Mouse (Mus musculus): Measurements from ENCODE around the gene Prss35. TPM values are rescaled to one million over a fixed set of nuclear protein-coding genes. Genes with fewer than 3 reads are reported as not detected.

Prss35 gene
- polyA plus RNA-seq, 1 experiment, result 3.8 TPM

DNA sequence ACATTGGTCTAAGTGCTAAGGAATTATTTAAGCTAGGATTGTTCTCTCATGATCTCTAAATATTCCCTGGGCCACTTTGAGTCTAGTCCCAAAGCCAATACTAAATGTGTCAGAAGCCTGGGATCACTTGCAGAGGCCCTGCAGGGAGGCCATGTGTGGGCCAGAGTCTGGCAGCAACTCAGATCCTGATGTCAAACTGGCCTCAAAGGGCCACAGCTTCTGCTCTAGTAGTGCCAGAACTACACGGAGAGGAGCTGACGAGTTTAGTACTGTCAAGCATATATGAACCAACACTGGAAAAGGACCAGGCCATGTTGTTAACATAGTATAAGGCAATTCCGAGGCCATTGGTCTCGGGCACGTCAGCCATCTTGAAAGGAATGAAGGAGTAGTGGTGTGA, 54.7 kb downstream of the Prss35 start:
- TF ChIP-seq POLR2A (IDR thresholded peaks at IDR 0.05; ENCODE audit: control insufficient read depth, low read depth, low read length), result no peak
- TF ChIP-seq CTCF (IDR thresholded peaks at IDR 0.05; ENCODE audit: control insufficient read depth, insufficient read depth, insufficient replicate concordance, low read depth, low read length), result no peak
- no peak overlapping the region for H3K27ac ChIP-seq (ENCODE audit: control insufficient read depth, insufficient read depth, low read depth, low read length)
- no peak overlapping the region for H3K4me3 ChIP-seq (ENCODE audit: control insufficient read depth, low read depth, low read length)
- H3K36me3 ChIP-seq (ENCODE audit: control insufficient read depth, insufficient read depth, low read length), result no peaks in the 10 kb centered on the region
- no peaks in the 10 kb centered on the region for H3K27me3 ChIP-seq (ENCODE audit: control insufficient read depth, insufficient read depth, low read length)
- H3K4me1 ChIP-seq (ENCODE audit: control insufficient read depth, insufficient read depth, low read length), result no peaks in the 10 kb centered on the region

DNA sequence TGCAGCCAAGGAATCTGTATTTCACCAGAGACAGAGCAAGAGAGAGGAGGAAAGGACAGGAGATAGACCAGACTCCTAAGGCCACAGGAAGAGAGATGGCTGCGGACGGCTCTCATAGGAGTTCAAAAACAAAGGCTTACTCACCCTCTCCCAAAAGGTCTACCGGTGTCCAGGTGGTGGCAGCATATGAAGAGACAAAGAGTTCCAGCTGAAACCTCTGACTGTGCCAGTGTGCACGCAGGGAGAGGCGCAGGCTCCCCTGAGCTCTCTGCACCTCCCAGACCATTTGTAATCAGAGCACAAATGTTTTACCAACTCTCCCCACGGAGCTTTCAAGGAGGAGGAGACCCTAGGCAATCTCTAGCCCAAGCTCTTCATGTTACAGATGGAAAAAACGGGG, 55.2 kb downstream of the Prss35 start:
- TF ChIP-seq CTCF (IDR thresholded peaks at IDR 0.05; ENCODE audit: control insufficient read depth, insufficient read depth, insufficient replicate concordance, low read depth, low read length), result no peak
- TF ChIP-seq POLR2A (IDR thresholded peaks at IDR 0.05; ENCODE audit: control insufficient read depth, low read depth, low read length), result no peak
- H3K27ac ChIP-seq (ENCODE audit: control insufficient read depth, insufficient read depth, low read depth, low read length), result no peak overlapping the region

DNA sequence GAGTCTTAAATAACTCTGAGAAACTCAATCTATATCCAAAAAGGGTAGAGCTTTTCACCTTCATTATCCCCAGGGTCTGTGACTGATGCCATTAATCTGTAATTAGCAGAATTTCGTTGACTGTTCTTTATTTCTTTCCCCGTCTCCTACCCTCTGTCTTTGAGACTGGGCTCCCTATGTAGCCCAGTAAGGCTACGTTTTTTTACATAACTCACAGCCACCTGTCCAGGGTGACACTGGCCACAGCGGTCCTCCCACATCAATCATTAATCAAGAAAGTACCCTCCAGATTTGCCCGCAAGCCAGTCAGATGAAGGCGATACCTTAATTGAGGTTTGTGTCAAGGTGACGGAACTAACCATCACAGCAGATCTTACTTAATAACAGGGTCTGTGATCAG, 55.6 kb downstream of the Prss35 start:
- Histone ChIP-seq H3K36me3 (ENCODE audit: control insufficient read depth, insufficient read depth, low read length) (no peaks in the 10 kb centered on the region), H3K4me3 (ENCODE audit: control insufficient read depth, low read depth, low read length) (no peak overlapping the region), H3K27ac (ENCODE audit: control insufficient read depth, insufficient read depth, low read depth, low read length) (no peak overlapping the region), H3K27me3 (ENCODE audit: control insufficient read depth, insufficient read depth, low read length) (no peaks in the 10 kb centered on the region), H3K4me1 (ENCODE audit: control insufficient read depth, insufficient read depth, low read length) (no peaks in the 10 kb centered on the region)
- no peak for TF ChIP-seq POLR2A (IDR thresholded peaks at IDR 0.05; ENCODE audit: control insufficient read depth, low read depth, low read length)
- TF ChIP-seq CTCF (IDR thresholded peaks at IDR 0.05; ENCODE audit: control insufficient read depth, insufficient read depth, insufficient replicate concordance, low read depth, low read length), result no peak

More for the DNA sequence above, 55.2 kb downstream of the Prss35 start:
- H3K27me3 ChIP-seq (ENCODE audit: control insufficient read depth, insufficient read depth, low read length), result no peaks in the 10 kb centered on the region
- H3K4me1 ChIP-seq (ENCODE audit: control insufficient read depth, insufficient read depth, low read length), result no peaks in the 10 kb centered on the region
- H3K36me3 ChIP-seq (ENCODE audit: control insufficient read depth, insufficient read depth, low read length), result no peaks in the 10 kb centered on the region
- no peak overlapping the region for H3K4me3 ChIP-seq (ENCODE audit: control insufficient read depth, low read depth, low read length)

DNA sequence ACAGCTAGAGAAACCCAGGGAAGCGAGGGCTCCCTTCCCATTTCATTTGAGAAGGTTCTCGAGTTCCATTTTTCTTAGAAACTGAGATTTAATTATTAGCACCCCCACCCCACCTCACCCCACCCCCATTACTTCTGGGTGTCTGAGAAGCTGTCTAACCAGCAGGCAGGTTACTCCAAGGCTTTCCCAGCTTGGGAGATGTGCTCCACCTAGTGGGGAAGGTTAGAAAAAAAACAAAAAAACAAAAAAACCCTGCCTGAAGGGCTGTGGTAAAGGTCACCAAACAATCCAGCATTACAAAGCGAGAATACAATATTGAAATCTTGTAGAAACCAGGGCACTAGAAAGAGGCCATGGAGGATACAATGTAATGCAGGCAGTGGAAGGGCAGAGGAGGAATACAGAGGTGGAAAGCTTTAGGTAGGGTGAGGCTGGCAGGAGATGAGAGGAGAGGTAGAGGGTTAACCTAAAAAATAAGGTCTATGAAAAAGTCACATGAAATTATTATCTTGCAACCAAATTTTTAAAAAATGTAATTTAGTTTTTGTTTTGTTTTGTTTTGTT, 57.2 kb downstream of the Prss35 start:
- no peaks in the 10 kb centered on the region for H3K4me1 ChIP-seq (ENCODE audit: control insufficient read depth, insufficient read depth, low read length)
- no peaks in the 10 kb centered on the region for H3K36me3 ChIP-seq (ENCODE audit: control insufficient read depth, insufficient read depth, low read length)
- H3K27me3 ChIP-seq (ENCODE audit: control insufficient read depth, insufficient read depth, low read length), result no peaks in the 10 kb centered on the region
- TF ChIP-seq POLR2A (IDR thresholded peaks at IDR 0.05; ENCODE audit: control insufficient read depth, low read depth, low read length) (no peak), CTCF (IDR thresholded peaks at IDR 0.05; ENCODE audit: control insufficient read depth, insufficient read depth, insufficient replicate concordance, low read depth, low read length) (no peak)
- H3K4me3 ChIP-seq (ENCODE audit: control insufficient read depth, low read depth, low read length), result no peak overlapping the region
- H3K27ac ChIP-seq (ENCODE audit: control insufficient read depth, insufficient read depth, low read depth, low read length), result no peak overlapping the region

Other genes starting within 250 kb of the Prss35 start
- 5.2 and 6.2 TPM in 2 replicates for gene Pgm3, start 171.8 kb upstream of the Prss35 start, polyA plus RNA-seq (2012; rRNA removed)
- gene Rwdd2a, start 171.7 kb upstream of the Prss35 start, polyA plus RNA-seq (2012; rRNA removed), result 59.0 and 61.4 TPM in 2 replicates
- gene Me1, start 47.7 kb upstream of the Prss35 start, polyA plus RNA-seq (2012; rRNA removed), result 134 and 144 TPM in 2 replicates
- gene Snap91, start 137.0 kb downstream of the Prss35 start, polyA plus RNA-seq (2012; rRNA removed), result 0.97 and 1.2 TPM in 2 replicates

Measured in testis, adult 2 months (tissue).